Mouse (Mus musculus) lung, postnatal 0 days (tissue): ENCODE measurements at regions not wholly inside any gene's neighbourhood (a gene's known extent, or its start where the extent isn't known, plus 50 kb on each side); places are given as distances from the start of the nearest gene placed in this dataset.

Source experiments
- CTCF ChIP-seq: IDR thresholded peaks from 2 replicates; pipeline ENCODE4 v1.5.1; 2016; ENCODE audit warnings: antibody characterized with exemption, mild to moderate bottlenecking
- EP300 ChIP-seq: IDR thresholded peaks from 2 replicates; pipeline ENCODE4 v1.6.1; 2016; ENCODE audit warnings: antibody characterized with exemption, mild to moderate bottlenecking, control low read depth

DNA sequence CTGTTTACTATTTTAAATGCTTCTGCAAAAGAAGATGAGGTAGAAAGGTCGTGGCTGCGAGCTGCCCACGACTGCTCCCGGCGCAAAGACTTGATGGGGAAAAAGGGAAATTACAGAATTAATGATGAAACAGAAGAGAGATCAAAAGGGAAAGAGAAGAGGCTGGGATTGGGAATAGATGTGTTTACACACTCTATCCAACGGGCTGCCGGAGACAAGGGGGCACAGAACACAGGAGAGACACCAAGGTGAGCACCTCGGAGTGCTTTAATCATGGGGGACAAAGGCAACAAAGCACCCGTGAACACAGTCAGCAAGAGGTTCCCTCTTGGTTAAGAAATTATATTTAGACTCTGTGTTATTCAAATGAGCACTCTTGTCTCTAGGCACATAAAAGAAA is 326.1 kb upstream of the Noct start:
- TF ChIP-seq CTCF (no peak), EP300 (no peak)
